Mouse (Mus musculus) granulocyte monocyte progenitor cell, adult 5-6 weeks (primary cell): ENCODE measurements around the gene Sf3a3. TPM values are rescaled to one million over a fixed set of nuclear protein-coding genes. Genes with fewer than 3 reads are reported as not detected.

Source experiments
- ATAC-seq: replicated peaks from 2 replicates; pipeline ENCODE4 v1.8.0; 2016; ENCODE audit warnings: mild to moderate bottlenecking, moderate TSS enrichment, inconsistent platforms; ENCODE audit not compliant: poor library complexity, severe bottlenecking
- total RNA-seq, 2 experiments: library from RNA; stranded (forward) in 1 of 2; stranded (reverse) in 1 of 2; fragments of 200-712, 200-1000 nt in 1 of 2; fragments of >200 nt in 1 of 2; fragmentation: Nextera tagmentation in 1 of 2; gene quantifications; 2 replicates each; pipeline ENCODE4 v1.2.3; 2014 to 2017

Gene Sf3a3
- total RNA-seq, 2 experiments from 2014 or later: 90.7 to 170 TPM

GRCm38 (mm10) chr4:124768963-124769591 lies 54.5 kb downstream of the Sf3a3 start:
- ATAC-seq: no peak

- ATAC-seq: no peak
Observed at GRCm38 (mm10) chr4:124770624-124771023, 56.0 kb downstream of the Sf3a3 start.

GRCm38 (mm10) chr4:124772125-124772524 lies 57.5 kb downstream of the Sf3a3 start:
- peak; percentile 76 for ATAC-seq

- ATAC-seq: no peak
Observed at GRCm38 (mm10) chr4:124773449-124773848, 58.9 kb downstream of the Sf3a3 start.

GRCm38 (mm10) chr4:124773995-124774394 lies 59.4 kb downstream of the Sf3a3 start:
- no peak for ATAC-seq

- no peak for ATAC-seq
Observed at GRCm38 (mm10) chr4:124774429-124774828, 59.9 kb downstream of the Sf3a3 start.

- no peak for ATAC-seq
Observed at GRCm38 (mm10) chr4:124781361-124781760, 66.8 kb downstream of the Sf3a3 start.

Other genes with a start within 250 kb of the Sf3a3 start
- not detected in 2 replicates for gene 3100002H09Rik, start 104.0 kb upstream of the Sf3a3 start, total RNA-seq (2014; fragmentation: Nextera tagmentation)
- gene 3100002H09Rik, start 104.0 kb upstream of the Sf3a3 start, total RNA-seq (2017): not detected in 2 replicates
- gene Pou3f1, start 58.0 kb upstream of the Sf3a3 start, total RNA-seq (2014; fragmentation: Nextera tagmentation): not detected in 2 replicates
- gene Pou3f1, start 58.0 kb upstream of the Sf3a3 start, total RNA-seq (2017): not detected in 2 replicates
- gene Utp11, start 21.2 kb upstream of the Sf3a3 start, total RNA-seq (2014; fragmentation: Nextera tagmentation): 57.1 and 62.4 TPM in 2 replicates
- 81.6 and 86.4 TPM in 2 replicates for gene Utp11, start 21.2 kb upstream of the Sf3a3 start, total RNA-seq (2017)
- gene Fhl3, start 14.1 kb upstream of the Sf3a3 start, total RNA-seq (2014; fragmentation: Nextera tagmentation): 10.4 and 16.6 TPM in 2 replicates
- gene Fhl3, start 14.1 kb upstream of the Sf3a3 start, total RNA-seq (2017): 5.0 and 6.1 TPM in 2 replicates
- 31.5 and 52.6 TPM in 2 replicates for gene Inpp5b, start 27.1 kb downstream of the Sf3a3 start, total RNA-seq (2014; fragmentation: Nextera tagmentation)
- 21.1 and 24.6 TPM in 2 replicates for gene Inpp5b, start 27.1 kb downstream of the Sf3a3 start, total RNA-seq (2017)
- gene Mtf1, start 87.3 kb downstream of the Sf3a3 start, total RNA-seq (2014; fragmentation: Nextera tagmentation): 37.9 and 42.6 TPM in 2 replicates
- 11.3 and 26.3 TPM in 2 replicates for gene Mtf1, start 87.3 kb downstream of the Sf3a3 start, total RNA-seq (2017)
- 38.1 and 65.5 TPM in 2 replicates for gene Yrdc, start 135.9 kb downstream of the Sf3a3 start, total RNA-seq (2014; fragmentation: Nextera tagmentation)
- 18.7 and 29.1 TPM in 2 replicates for gene Yrdc, start 135.9 kb downstream of the Sf3a3 start, total RNA-seq (2017)
- gene 1110065P20Rik, start 136.4 kb downstream of the Sf3a3 start, total RNA-seq (2014; fragmentation: Nextera tagmentation): 15.0 and 19.4 TPM in 2 replicates
- gene 1110065P20Rik, start 136.4 kb downstream of the Sf3a3 start, total RNA-seq (2017): 3.1 and 6.7 TPM in 2 replicates
- 1.2 TPM in 1 of 2 replicates, not detected in the other for gene Maneal, start 147.4 kb downstream of the Sf3a3 start, total RNA-seq (2014; fragmentation: Nextera tagmentation)
- gene Maneal, start 147.4 kb downstream of the Sf3a3 start, total RNA-seq (2017): not detected in 2 replicates
- not detected in 2 replicates for gene Epha10, start 166.1 kb downstream of the Sf3a3 start, total RNA-seq (2014; fragmentation: Nextera tagmentation)
- gene Epha10, start 166.1 kb downstream of the Sf3a3 start, total RNA-seq (2017): not detected in 2 replicates
- 6.9 and 14.1 TPM in 2 replicates for gene 9930104L06Rik, start 222.3 kb downstream of the Sf3a3 start, total RNA-seq (2014; fragmentation: Nextera tagmentation)
- gene 9930104L06Rik, start 222.3 kb downstream of the Sf3a3 start, total RNA-seq (2017): 6.3 and 10.5 TPM in 2 replicates
- 59.2 and 97.0 TPM in 2 replicates for gene Cdca8, start 224.5 kb downstream of the Sf3a3 start, total RNA-seq (2014; fragmentation: Nextera tagmentation)
- gene Cdca8, start 224.5 kb downstream of the Sf3a3 start, total RNA-seq (2017): 120 and 136 TPM in 2 replicates